Mouse (Mus musculus) gonadal fat pad, adult 2 months (tissue): ENCODE results near the gene Fat3. TPM values are rescaled to one million over a fixed set of nuclear protein-coding genes. Genes with fewer than 3 reads are reported as not detected.
A peak's percentile ranks its signal among the peaks of the same experiment; 100 is the strongest.

Experiments
- DNase-seq: peaks from one replicate; pipeline ENCODE4 v3.0.0-alpha.2; 2012; ENCODE audit warnings: low read depth
- polyA plus RNA-seq: library from polyadenylated mRNA; depleted of rRNA; stranded (reverse); fragments of >200 nt; gene quantifications from 2 replicates; pipeline ENCODE4 v1.2.3, GENCODE M21; 2012

Fat3 gene
- polyA plus RNA-seq, 1 experiment, result 1.00 TPM

- no peak for DNase-seq
Measured at GRCm38 (mm10) chr9:15874506-15875160, 626.5 kb downstream of the Fat3 start, which contains the start of gene Mtnr1b. Gene Mtnr1b, minus strand, starts transcription at chr9:15874556.

GRCm38 (mm10) chr9:15870013-15870412 lies 631.1 kb downstream of the Fat3 start:
- DNase-seq, result no peak

- DNase-seq, result peak; percentile 49
Measured at GRCm38 (mm10) chr9:15869456-15869855, 631.6 kb downstream of the Fat3 start.

DNA sequence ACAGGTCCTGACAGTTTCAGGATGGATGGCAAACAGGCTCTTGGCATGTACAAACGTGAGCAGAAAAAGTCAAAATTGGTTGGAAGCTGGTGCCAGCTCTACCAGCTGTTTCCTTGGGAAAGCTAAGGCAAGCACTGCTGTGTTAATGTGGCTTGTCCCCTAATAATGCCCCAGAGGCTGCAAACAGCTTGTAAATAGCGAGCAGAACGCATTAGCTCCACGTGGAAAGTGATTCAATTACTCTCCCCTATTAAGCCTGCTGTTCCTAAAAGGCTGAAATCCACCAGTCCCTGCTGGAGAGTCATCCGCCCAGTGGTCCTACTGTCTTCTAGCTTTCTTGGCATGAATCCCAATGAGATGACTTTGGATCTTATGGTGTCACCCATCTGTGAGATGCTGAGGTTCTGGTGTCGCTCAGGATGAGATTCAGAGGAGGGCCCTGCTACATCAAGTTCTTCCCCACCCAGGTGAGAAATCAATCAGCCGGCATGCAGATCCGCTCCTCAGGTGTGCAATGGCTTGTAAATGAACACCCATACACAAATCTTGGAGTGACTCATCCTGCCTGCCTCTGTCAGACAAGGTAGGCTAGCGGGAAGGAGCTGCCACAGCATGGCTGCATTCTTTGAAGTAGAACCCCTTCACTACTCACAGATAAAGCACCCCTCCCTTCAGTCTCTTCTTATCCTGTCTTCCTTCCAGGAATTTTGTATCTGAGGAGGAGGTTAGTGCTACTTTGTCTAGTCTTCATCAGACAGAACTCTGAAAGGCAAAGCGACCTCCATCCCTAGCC lies 634.6 kb downstream of the Fat3 start:
- no peak for DNase-seq

GRCm38 (mm10) chr9:15861402-15861801 lies 639.7 kb downstream of the Fat3 start:
- no peak for DNase-seq
